Mouse (Mus musculus) embryonic facial prominence, embryonic 11.5 days (tissue): ENCODE results near the gene Vamp1. TPM values are rescaled to one million over a fixed set of nuclear protein-coding genes. Genes with fewer than 3 reads are reported as not detected.
A peak's percentile ranks its signal among the peaks of the same experiment; 100 is the strongest.

Experiments
- ATAC-seq: fragments of 200-750 bp; cut with Nextera tagmentation; replicated peaks from 2 replicates; pipeline ENCODE4 v1.8.0; 2017; ENCODE audit warnings: low read depth; ENCODE audit not compliant: insufficient number of reproducible peaks, low FRiP score, low TSS enrichment
- DNase-seq: peaks from one replicate; pipeline ENCODE4 v3.0.0-alpha.2; 2015; ENCODE audit warnings: low spot score
- H3K27ac ChIP-seq: fragments of 300-500 bp; sonication (generic); replicated peaks from 2 replicates; pipeline ENCODE4 v1.5.1; 2014; ENCODE audit warnings: mild to moderate bottlenecking, low read depth, low read length, control low read depth
- H3K27me3 ChIP-seq: fragments of 300-500 bp; sonication (generic); 2 replicates; pipeline ENCODE4 v1.6.1; 2014; ENCODE audit warnings: mild to moderate bottlenecking, low read length, moderate library complexity, mixed read lengths; ENCODE audit not compliant: control insufficient read depth, insufficient read depth
- H3K36me3 ChIP-seq: fragments of 300-500 bp; sonication (generic); replicated peaks from 2 replicates; pipeline ENCODE4 v1.6.1; 2014; ENCODE audit warnings: low read depth, mild to moderate bottlenecking, low read length, moderate library complexity, mixed read lengths; ENCODE audit not compliant: control insufficient read depth, insufficient read depth
- H3K4me1 ChIP-seq: fragments of 300-500 bp; sonication (generic); 2 replicates; pipeline ENCODE4 v1.6.1; 2014; ENCODE audit warnings: low read length, mixed read lengths; ENCODE audit not compliant: control insufficient read depth, insufficient read depth
- H3K4me2 ChIP-seq: fragments of 300-500 bp; sonication (generic); 2 replicates; pipeline ENCODE4 v1.6.1; 2014; ENCODE audit warnings: low read depth, mild to moderate bottlenecking, control low read depth, low read length, moderate library complexity
- H3K4me3 ChIP-seq: fragments of 300-500 bp; sonication (generic); 2 replicates; pipeline ENCODE4 v1.5.1; 2014; ENCODE audit warnings: low read depth, low read length, control low read depth
- H3K9ac ChIP-seq: fragments of 300-500 bp; sonication (generic); replicated peaks from 2 replicates; pipeline ENCODE4 v1.6.1; 2014; ENCODE audit warnings: mild to moderate bottlenecking, control low read depth, low read length
- H3K9me3 ChIP-seq: fragments of 300-500 bp; sonication (generic); replicated peaks from 2 replicates; pipeline ENCODE4 v1.6.1; 2016; ENCODE audit warnings: mild to moderate bottlenecking, low read length, inconsistent platforms, mixed read lengths; ENCODE audit not compliant: control insufficient read depth
- WGBS: fragments of 180-500 bp; shearing (Covaris S2); extraction: QIAGEN DNeasy Blood & Tissue Kit; methylation state at CpG from one replicate; pipeline ENCODE4 v1.1.7; 2014; 5-methylcytosine and 5-hydroxymethylcytosine counted together
- polyA plus RNA-seq: library from polyadenylated mRNA; unstranded; fragments of >200 nt; fragmentation: Nextera tagmentation; extraction: Ambion mirVana; gene quantifications from 2 replicates; pipeline ENCODE4 v1.2.1, GENCODE M21; 2014

Vamp1 gene
- polyA plus RNA-seq = 1.2 and 1.4 TPM in 2 replicates

- Histone ChIP-seq H3K4me2 (peak within 1 kb of the TSS; percentile 96), H3K4me3 (peak within 1 kb of the TSS; percentile 73), H3K27ac (no peak within 1 kb of the TSS), H3K9me3 (no peaks in the 10 kb centered on the region), H3K9ac (peak within 1 kb of the TSS; percentile 79), H3K27me3 (peaks cover 2% of the 10 kb centered on the region; the same call in 1 of the 2 replicates), H3K4me1 (no peaks in the 10 kb centered on the region), H3K36me3 (no peaks in the 10 kb centered on the region)
- DNase-seq (peak; percentile 96), ATAC-seq (peak; percentile 93)
- under 1% methylated on average over 46 of the region's 48 CpGs for WGBS
Observed at GRCm38 (mm10) chr6:125215148-125215954, at the start of gene Vamp1. Gene Vamp1 (plus strand): TSS chr6:125215551.

GRCm38 (mm10) chr6:125166051-125166751 is 49.1 kb upstream of the Vamp1 start, which contains the start of gene Gapdh:
Gene Gapdh (minus strand): TSS chr6:125166467.
- DNase-seq = peak; percentile 73
- Histone ChIP-seq H3K9me3 (no peaks in the 10 kb centered on the region), H3K27ac (peak within 1 kb of the TSS; percentile 87), H3K36me3 (peaks cover 23% of the 10 kb centered on the region), H3K4me3 (peak within 1 kb of the TSS; percentile 90), H3K27me3 (no peaks in the 10 kb centered on the region), H3K4me2 (peak within 1 kb of the TSS; percentile 83), H3K4me1 (peaks cover 13% of the 10 kb centered on the region), H3K9ac (peak within 1 kb of the TSS; percentile 98)
- peak; percentile 40 for ATAC-seq
- whole genome bisulfite sequencing = 0% methylated on average over 18 of the region's 18 CpGs

- Histone ChIP-seq H3K9ac (peak overlapping the region; percentile 22; the same call in 1 of the 2 replicates), H3K27me3 (no peaks in the 10 kb centered on the region), H3K4me1 (peaks cover 13% of the 10 kb centered on the region), H3K9me3 (no peaks in the 10 kb centered on the region), H3K36me3 (peaks cover 30% of the 10 kb centered on the region), H3K27ac (peak overlapping the region; percentile 85), H3K4me3 (peak overlapping the region; percentile 90; the same call in 1 of the 2 replicates), H3K4me2 (peak overlapping the region; percentile 68)
- ATAC-seq (0 out of 2 replicates have a peak, but pooled peaks have one; percentile 6), DNase-seq (peak; percentile 36)
- 21% methylated on average over 10 of the region's 10 CpGs for WGBS
Observed at GRCm38 (mm10) chr6:125166861-125167650, 48.3 kb upstream of the Vamp1 start.

- Histone ChIP-seq H3K4me2 (no peak overlapping the region), H3K9me3 (no peaks in the 10 kb centered on the region), H3K4me3 (no peak overlapping the region), H3K9ac (no peak overlapping the region), H3K27ac (no peak overlapping the region), H3K36me3 (peaks cover 40% of the 10 kb centered on the region), H3K4me1 (peaks cover 13% of the 10 kb centered on the region), H3K27me3 (no peaks in the 10 kb centered on the region)
- 89% methylated on average over 14 of the region's 14 CpGs for whole genome bisulfite sequencing
- DNase-seq (no peak), ATAC-seq (no peak)
Observed at GRCm38 (mm10) chr6:125168086-125168485, 47.3 kb upstream of the Vamp1 start.

- DNase-seq (no peak), ATAC-seq (no peak)
- Histone ChIP-seq H3K9ac (no peak overlapping the region), H3K9me3 (no peaks in the 10 kb centered on the region), H3K4me1 (peaks cover 11% of the 10 kb centered on the region), H3K27ac (no peak overlapping the region), H3K4me2 (no peak overlapping the region), H3K27me3 (no peaks in the 10 kb centered on the region), H3K36me3 (peaks cover 55% of the 10 kb centered on the region), H3K4me3 (no peak overlapping the region)
- 90% methylated on average over 6 of the region's 6 CpGs for WGBS
Observed at GRCm38 (mm10) chr6:125170194-125170593, 45.2 kb upstream of the Vamp1 start.

- H3K4me2 ChIP-seq = no peak overlapping the region
- H3K27ac ChIP-seq = no peak overlapping the region
- H3K36me3 ChIP-seq = peaks cover 67% of the 10 kb centered on the region
- no peaks in the 10 kb centered on the region for H3K27me3 ChIP-seq
- WGBS = 85% methylated on average over 2 of the region's 2 CpGs
- no peaks in the 10 kb centered on the region for H3K9me3 ChIP-seq
- H3K4me1 ChIP-seq = peaks cover 4% of the 10 kb centered on the region; the same call in 1 of the 2 replicates
- ATAC-seq (no peak), DNase-seq (no peak)
- no peak overlapping the region for H3K4me3 ChIP-seq
- no peak overlapping the region for H3K9ac ChIP-seq
Observed at GRCm38 (mm10) chr6:125172474-125172873, 42.9 kb upstream of the Vamp1 start.

- no peak overlapping the region for H3K9ac ChIP-seq
- no peak for DNase-seq
- H3K9me3 ChIP-seq = no peaks in the 10 kb centered on the region
- no peaks in the 10 kb centered on the region for H3K27me3 ChIP-seq
- no peak for ATAC-seq
- H3K4me1 ChIP-seq = no peaks in the 10 kb centered on the region
- H3K36me3 ChIP-seq = peaks cover 69% of the 10 kb centered on the region
- no peak overlapping the region for H3K4me3 ChIP-seq
- H3K4me2 ChIP-seq = no peak overlapping the region
- WGBS = 97% methylated on average over 7 of the region's 7 CpGs
- no peak overlapping the region for H3K27ac ChIP-seq
Observed at GRCm38 (mm10) chr6:125173256-125173655, 42.1 kb upstream of the Vamp1 start.
